In genomic region chr14:66441825-66442224, GRCm38 (mm10) we compare ENCODE assay signal across 8 mouse cellular contexts.
DNase-seq lines count a peak whose midpoint lies in the region; ATAC-seq and TF ChIP-seq lines count a peak whose summit lies in the region.

No protein-coding gene starts in this region.

- H3K4me1 ChIP-seq in heart, embryonic 10.5 days: peaks cover 12% of the 10 kb centered on the region
- no peaks in the 10 kb centered on the region for H3K4me1 ChIP-seq in lung, embryonic 14.5 days (ENCODE audit: insufficient read depth)

- H3K27me3 ChIP-seq in heart, embryonic 10.5 days (ENCODE audit: insufficient read depth, poor library complexity, severe bottlenecking): no peaks in the 10 kb centered on the region
- H3K27me3 ChIP-seq in lung, embryonic 14.5 days (ENCODE audit: insufficient read depth, low read length): no peaks in the 10 kb centered on the region

- peak; percentile 59 to 72 for DNase-seq in heart, adult 18-20 months
- DNase-seq in heart, embryonic 10.5 days (ENCODE audit: low spot score): no peak
- peak; percentile 12 for DNase-seq in Muller cell, postnatal 12 days (ENCODE audit: inconsistent ontology term)
- peak; percentile 39 for DNase-seq in gastrocnemius, postnatal 10 days
- DNase-seq in lung, embryonic 14.5 days: peak; percentile 3

- no peak overlapping the region for H3K4me3 ChIP-seq in heart, embryonic 10.5 days
- H3K4me3 ChIP-seq in lung, embryonic 14.5 days (ENCODE audit: low read depth, low read length): no peak overlapping the region

- no peak overlapping the region for H3K4me2 ChIP-seq in lung, embryonic 14.5 days

- H3K9me3 ChIP-seq in heart, embryonic 10.5 days: no peaks in the 10 kb centered on the region
- H3K9me3 ChIP-seq in lung, embryonic 14.5 days (ENCODE audit: low read depth, low read length): no peaks in the 10 kb centered on the region

- H3K9ac ChIP-seq in lung, embryonic 14.5 days: no peak overlapping the region

- H3K36me3 ChIP-seq in heart, embryonic 10.5 days: no peaks in the 10 kb centered on the region
- no peaks in the 10 kb centered on the region for H3K36me3 ChIP-seq in lung, embryonic 14.5 days (ENCODE audit: insufficient read depth)

- no peak overlapping the region for H3K27ac ChIP-seq in heart, embryonic 10.5 days
- no peak overlapping the region for H3K27ac ChIP-seq in lung, embryonic 14.5 days (ENCODE audit: low read depth)

- no peak for ATAC-seq in lung, embryonic 14.5 days (ENCODE audit: insufficient read depth)
- ATAC-seq in megakaryocyte, adult 5-6 weeks (ENCODE audit: poor library complexity, severe bottlenecking): no peak
- ATAC-seq in erythroblast, adult 5-6 weeks (replicated peaks; ENCODE audit: low FRiP score, poor library complexity, severe bottlenecking): no peak
- ATAC-seq in erythroid progenitor cell, adult 5-6 weeks (replicated peaks; ENCODE audit: low FRiP score, poor library complexity, severe bottlenecking): no peak

- TF ChIP-seq CTCF in lung, embryonic 14.5 days (IDR thresholded peaks at IDR 0.05; ENCODE audit: low read depth): no peak

- WGBS in heart, embryonic 10.5 days: 40% methylated on average over 4 of the region's 4 CpGs
- 28% methylated on average over 4 of the region's 4 CpGs for WGBS in lung, embryonic 14.5 days
